Mouse (Mus musculus) G1E (cell line): ENCODE results near the gene Bach1. TPM values are rescaled to one million over a fixed set of nuclear protein-coding genes. Genes with fewer than 3 reads are reported as not detected.
A peak's percentile ranks its signal among the peaks of the same experiment; 100 is the strongest.

ENCODE experiments used
- ATAC-seq: 2 replicates; pipeline ENCODE4 v1.8.0; 2016; ENCODE audit warnings: mild to moderate bottlenecking; ENCODE audit not compliant: insufficient number of reproducible peaks, poor library complexity, low FRiP score, severe bottlenecking; ENCODE audit errors: extremely low read depth
- DNase-seq: peaks from one replicate; pipeline ENCODE4 v3.0.0; 2012; ENCODE audit warnings: low spot score
- H3K27me3 ChIP-seq: 2 replicates; pipeline ENCODE4 v1.6.1; 2012; ENCODE audit warnings: mild to moderate bottlenecking, low read length, inconsistent platforms; ENCODE audit not compliant: insufficient read depth
- H3K36me3 ChIP-seq: replicated peaks from 2 replicates; pipeline ENCODE3; 2012; ENCODE audit warnings: mild to moderate bottlenecking, inconsistent platforms
- H3K4me1 ChIP-seq: 2 replicates; pipeline ENCODE4 v1.6.1; 2012; ENCODE audit warnings: low read depth, low read length, inconsistent platforms, mixed read lengths; ENCODE audit not compliant: insufficient read depth
- H3K4me3 ChIP-seq: 2 replicates; pipeline ENCODE4 v1.5.1; 2012; ENCODE audit warnings: low read depth, mild to moderate bottlenecking, inconsistent platforms, low read length, moderate library complexity, mixed read lengths
- H3K9me3 ChIP-seq: replicated peaks from 2 replicates; pipeline ENCODE4 v1.6.1; 2012; ENCODE audit warnings: inconsistent platforms
- CTCF ChIP-seq: IDR thresholded peaks from 2 replicates; pipeline ENCODE4 v1.5.1; 2012; ENCODE audit warnings: low read depth, low read length, inconsistent platforms, mixed read lengths
- GATA1 ChIP-seq: IDR thresholded peaks from 2 replicates; pipeline ENCODE4 v1.6.1; 2012; ENCODE audit warnings: borderline replicate concordance, low read length, inconsistent platforms, mixed read lengths
- GATA2 ChIP-seq: IDR thresholded peaks from 2 replicates; pipeline ENCODE4 v1.6.1; 2012; ENCODE audit warnings: low read depth, low read length, inconsistent platforms, borderline replicate concordance
- POLR2AphosphoS5 ChIP-seq: IDR thresholded peaks from 2 replicates; pipeline ENCODE4 v1.6.1; 2012; ENCODE audit warnings: low read depth, low read length, inconsistent platforms; ENCODE audit not compliant: insufficient replicate concordance
- TAL1 ChIP-seq: conservative IDR thresholded peaks from 2 replicates; pipeline ENCODE4 v1.6.1; 2012; ENCODE audit warnings: low read depth, low read length, inconsistent platforms, mixed read lengths
- polyA plus RNA-seq: library from polyadenylated mRNA; stranded (reverse); fragments of >175 nt; gene quantifications from 2 replicates; pipeline ENCODE4 v1.2.3, GENCODE M21; 2012
- total RNA-seq, 2 experiments: library from RNA; stranded (forward) in 1 of 2; stranded (reverse) in 1 of 2; fragments of 200-1000 nt in 1 of 2; fragments of >200 nt in 1 of 2; fragmentation: Nextera tagmentation in 1 of 2; gene quantifications; 2 replicates each; pipeline ENCODE4 v1.2.3; 2014 to 2017

The Bach1 gene
- total and polyA plus RNA-seq, 3 experiments: 4.9 to 32.5 (median 15.7) TPM

GRCm38 (mm10) chr16:87751243-87751642 lies 52.5 kb downstream of the Bach1 start:
- Histone ChIP-seq H3K9me3 (no peaks in the 10 kb centered on the region), H3K36me3 (no peaks in the 10 kb centered on the region), H3K4me1 (no peaks in the 10 kb centered on the region), H3K27me3 (peaks cover 9% of the 10 kb centered on the region; the same call in 1 of the 2 replicates), H3K4me3 (no peak overlapping the region)
- TF ChIP-seq GATA1: no peak
- no peak for TF ChIP-seq CTCF
- no peak for TF ChIP-seq TAL1
- TF ChIP-seq GATA2: no peak
- no peak for TF ChIP-seq POLR2AphosphoS5
- no peak for DNase-seq
- ATAC-seq: no peak

- DNase-seq: no peak
These were observed 53.7 kb downstream of the Bach1 start for GRCm38 (mm10) chr16:87752482-87752881.

GRCm38 (mm10) chr16:87754858-87755257 lies 56.1 kb downstream of the Bach1 start:
- H3K4me3 ChIP-seq: no peak overlapping the region
- DNase-seq (peak; percentile 23), ATAC-seq (peak; percentile 76; the same call in 1 of the 2 replicates)
- no peaks in the 10 kb centered on the region for H3K9me3 ChIP-seq
- no peak for TF ChIP-seq TAL1
- TF ChIP-seq CTCF: peak; percentile 49
- TF ChIP-seq GATA1: no peak
- no peak for TF ChIP-seq POLR2AphosphoS5
- TF ChIP-seq GATA2: no peak
- peaks cover 9% of the 10 kb centered on the region; the same call in 1 of the 2 replicates for H3K27me3 ChIP-seq
- H3K36me3 ChIP-seq: no peaks in the 10 kb centered on the region
- H3K4me1 ChIP-seq: no peaks in the 10 kb centered on the region

More at GRCm38 (mm10) chr16:87752482-87752881, 53.7 kb downstream of the Bach1 start:
- H3K4me3 ChIP-seq: no peak overlapping the region
- H3K9me3 ChIP-seq: no peaks in the 10 kb centered on the region
- ATAC-seq: no peak
- H3K27me3 ChIP-seq: peaks cover 9% of the 10 kb centered on the region; the same call in 1 of the 2 replicates
- TF ChIP-seq CTCF (no peak), GATA2 (no peak)
- H3K4me1 ChIP-seq: no peaks in the 10 kb centered on the region
- H3K36me3 ChIP-seq: no peaks in the 10 kb centered on the region

- Histone ChIP-seq H3K4me1 (no peaks in the 10 kb centered on the region), H3K9me3 (no peaks in the 10 kb centered on the region), H3K4me3 (no peak overlapping the region), H3K27me3 (peaks cover 8% of the 10 kb centered on the region; the same call in 1 of the 2 replicates), H3K36me3 (no peaks in the 10 kb centered on the region)
- DNase-seq (no peak), ATAC-seq (no peak)
- no peak for TF ChIP-seq CTCF
These were observed 57.2 kb downstream of the Bach1 start for GRCm38 (mm10) chr16:87755915-87756314.

GRCm38 (mm10) chr16:87758016-87758415 lies 59.3 kb downstream of the Bach1 start:
- DNase-seq (no peak), ATAC-seq (no peak)
- no peak for TF ChIP-seq TAL1
- TF ChIP-seq POLR2AphosphoS5: no peak
- TF ChIP-seq GATA2: no peak
- no peak for TF ChIP-seq GATA1
- TF ChIP-seq CTCF: no peak
- no peak overlapping the region for H3K4me3 ChIP-seq
- H3K9me3 ChIP-seq: no peaks in the 10 kb centered on the region
- H3K36me3 ChIP-seq: no peaks in the 10 kb centered on the region
- H3K4me1 ChIP-seq: no peaks in the 10 kb centered on the region
- H3K27me3 ChIP-seq: no peaks in the 10 kb centered on the region; the same call in 1 of the 2 replicates

- no peaks in the 10 kb centered on the region for H3K36me3 ChIP-seq
These were observed 65.9 kb downstream of the Bach1 start for GRCm38 (mm10) chr16:87764668-87765109.

GRCm38 (mm10) chr16:87765984-87766383 lies 67.2 kb downstream of the Bach1 start:
- Histone ChIP-seq H3K9me3 (no peaks in the 10 kb centered on the region), H3K27me3 (no peaks in the 10 kb centered on the region), H3K4me1 (no peaks in the 10 kb centered on the region), H3K4me3 (no peak overlapping the region), H3K36me3 (no peaks in the 10 kb centered on the region)
- no peak for DNase-seq
- ATAC-seq: no peak
- no peak for TF ChIP-seq TAL1

More at GRCm38 (mm10) chr16:87764668-87765109, 65.9 kb downstream of the Bach1 start:
- H3K4me1 ChIP-seq: no peaks in the 10 kb centered on the region
- TF ChIP-seq GATA2 (no peak), TAL1 (no peak), CTCF (no peak), GATA1 (no peak), POLR2AphosphoS5 (no peak)
- H3K9me3 ChIP-seq: no peaks in the 10 kb centered on the region
- DNase-seq (no peak), ATAC-seq (no peak)
- H3K4me3 ChIP-seq: no peak overlapping the region
- no peaks in the 10 kb centered on the region for H3K27me3 ChIP-seq
